Mouse (Mus musculus): ENCODE measurements at regions not wholly inside any gene's neighbourhood (a gene's known extent, or its start where the extent isn't known, plus 50 kb on each side); places are given as distances from the start of the nearest gene placed in this dataset.
"Not testable (repeated sequence)": the region's sequence is repeated elsewhere in the genome, so short reads cannot be mapped to it uniquely, and the experiment has no call there.

- no peak for DNase-seq (ENCODE audit: low read depth, low spot score)
Observed at GRCm38 (mm10) chr12:71707727-71708369, 123.0 kb upstream of the Daam1 start.

- no peak for DNase-seq (ENCODE audit: low read depth, low spot score)
Observed at GRCm38 (mm10) chr12:71714606-71715005, 116.3 kb upstream of the Daam1 start.

- DNase-seq (ENCODE audit: low read depth, low spot score), result not testable (repeated sequence)
Observed at GRCm38 (mm10) chr12:71718412-71718811, 112.5 kb upstream of the Daam1 start.

GRCm38 (mm10) chr12:71718911-71719310 is 112.0 kb upstream of the Daam1 start:
- DNase-seq (ENCODE audit: low read depth, low spot score), result no peak

GRCm38 (mm10) chr12:71725140-71725539 is 105.7 kb upstream of the Daam1 start:
- no peak for DNase-seq (ENCODE audit: low read depth, low spot score)

GRCm38 (mm10) chr12:71725713-71726336 is 105.1 kb upstream of the Daam1 start:
- DNase-seq (ENCODE audit: low read depth, low spot score), result no peak

- DNase-seq (ENCODE audit: low read depth, low spot score), result no peak
Observed at GRCm38 (mm10) chr12:71743345-71743744, 87.5 kb upstream of the Daam1 start.

GRCm38 (mm10) chr12:71746011-71746410 is 84.9 kb upstream of the Daam1 start:
- no peak for DNase-seq (ENCODE audit: low read depth, low spot score)

- no peak for DNase-seq (ENCODE audit: low read depth, low spot score)
Observed at GRCm38 (mm10) chr12:71747386-71747785, 83.5 kb upstream of the Daam1 start.

GRCm38 (mm10) chr12:71747831-71748368 is 83.0 kb upstream of the Daam1 start:
- DNase-seq (ENCODE audit: low read depth, low spot score), result no peak

GRCm38 (mm10) chr12:71748731-71749130 is 82.1 kb upstream of the Daam1 start:
- DNase-seq (ENCODE audit: low read depth, low spot score), result no peak

- DNase-seq (ENCODE audit: low read depth, low spot score), result no peak
Observed at GRCm38 (mm10) chr12:71749668-71750067, 81.2 kb upstream of the Daam1 start.

- DNase-seq (ENCODE audit: low read depth, low spot score), result no peak
Observed at GRCm38 (mm10) chr12:71752741-71753260, 78.1 kb upstream of the Daam1 start.

GRCm38 (mm10) chr12:71753276-71753675 is 77.6 kb upstream of the Daam1 start:
- no peak for DNase-seq (ENCODE audit: low read depth, low spot score)

GRCm38 (mm10) chr12:71763194-71763593 is 67.7 kb upstream of the Daam1 start:
- DNase-seq (ENCODE audit: low read depth, low spot score), result no peak

- DNase-seq (ENCODE audit: low read depth, low spot score), result no peak
Observed at GRCm38 (mm10) chr12:71766086-71766485, 64.8 kb upstream of the Daam1 start.

- no peak for DNase-seq (ENCODE audit: low read depth, low spot score)
Observed at GRCm38 (mm10) chr12:71766636-71767035, 64.2 kb upstream of the Daam1 start.

- no peak for DNase-seq (ENCODE audit: low read depth, low spot score)
Observed at GRCm38 (mm10) chr12:71767896-71768295, 63.0 kb upstream of the Daam1 start.

GRCm38 (mm10) chr12:71768471-71768870 is 62.4 kb upstream of the Daam1 start:
- peak; percentile 40 for DNase-seq (ENCODE audit: low read depth, low spot score)

GRCm38 (mm10) chr12:71768890-71769289 is 62.0 kb upstream of the Daam1 start:
- no peak for DNase-seq (ENCODE audit: low read depth, low spot score)

- no peak for DNase-seq (ENCODE audit: low read depth, low spot score)
Observed at GRCm38 (mm10) chr12:71769302-71769701, 61.6 kb upstream of the Daam1 start.

GRCm38 (mm10) chr12:71773891-71774290 is 57.0 kb upstream of the Daam1 start:
- DNase-seq (ENCODE audit: low read depth, low spot score), result no peak

GRCm38 (mm10) chr12:71775126-71775525 is 55.8 kb upstream of the Daam1 start:
- no peak for DNase-seq (ENCODE audit: low read depth, low spot score)
